In the genomic region with DNA sequence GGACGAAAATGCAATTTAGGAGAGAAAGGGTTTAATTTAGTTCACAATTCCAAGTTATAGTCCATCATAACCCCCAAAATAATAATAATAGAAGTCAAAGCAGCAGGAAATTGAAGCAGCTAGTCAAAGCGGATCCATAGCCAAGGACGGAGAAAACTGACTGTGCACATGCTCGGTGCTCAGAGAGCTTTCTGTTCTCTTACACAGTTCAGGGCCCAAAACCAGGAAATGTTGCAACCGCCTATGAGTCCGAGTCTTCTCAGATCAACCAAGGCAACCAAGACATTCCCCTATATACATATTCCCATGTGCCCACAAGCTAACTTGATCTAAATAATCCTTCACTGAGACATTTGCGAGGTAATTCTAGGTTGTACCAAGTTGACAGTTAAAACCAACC, we compare ENCODE assay signal across 17 mouse cellular contexts. TPM values are rescaled to one million over a fixed set of nuclear protein-coding genes. Genes with fewer than 3 reads are reported as not detected.
DNase-seq lines count a peak whose midpoint lies in the region; ATAC-seq lines count a peak whose summit lies in the region.
"Had no signal": no experiment of that assay in that cellular context is flagged by ENCODE, and none has a peak within 500 bp of the region (broad histone marks: within the 10 kb centered on the region; RNA-seq: fewer than 3 reads in every experiment).

No protein-coding gene starts in this region.

- peak; percentile 81 for ATAC-seq in granulocyte monocyte progenitor cell, adult 5-6 weeks (replicated peaks; ENCODE audit: poor library complexity, severe bottlenecking)
- ATAC-seq: intestine, postnatal 0 days; Patski had no signal

- DNase-seq in heart, adult 11 months = peak; percentile 96
- no peak for DNase-seq in heart, adult 8-10 months (ENCODE audit: low spot score)
- peak; percentile 14 for DNase-seq in layer of hippocampus, adult 9-11 months
- DNase-seq in layer of hippocampus, postnatal 25 days (ENCODE audit: extremely low spot score in 1 of 2, low spot score in 1 of 2) = no peak
- DNase-seq in 416B (ENCODE audit: low read depth) = peak; percentile 46
- no peak for DNase-seq in frontal cortex, postnatal 36 days (ENCODE audit: low spot score in 2 of 2)
- DNase-seq in cerebellum, adult 8-10 months = no peak
- DNase-seq: adrenal gland, postnatal 14 days; cerebellum, adult 11-12 months; cerebellum, postnatal 10 days; gastrocnemius, postnatal 14 days; kidney, postnatal 10 days; thymus, postnatal 4 days had no signal

RNA-seq across cellular contexts. Expression of a gene that starts 55.7 kb away (rescaled TPM):
- total RNA-seq in heart, adult 8-10 months (2022) = 10 to 100 TPM; 16.0 to 19.8 (median 16.5) TPM
- total RNA-seq in layer of hippocampus, postnatal 25 days (2021) = 10 to 100 TPM; 21.8 to 26.7 TPM
- total RNA-seq in granulocyte monocyte progenitor cell, adult 5-6 weeks (2014; fragmentation: Nextera tagmentation) = 6.3 and 6.9 TPM in 2 replicates
- total RNA-seq in granulocyte monocyte progenitor cell, adult 5-6 weeks (2017) = 12.9 TPM in 2 replicates
- total RNA-seq: MEL had no signal

Comparison
In these comparisons a context has a peak if more than half of its experiments do, and no peak if none do; other contexts are left out.
1. DNase-seq: peak in heart, adult 11 months (single experiment), layer of hippocampus, adult 9-11 months (single experiment) and 416B (single experiment); none in heart, adult 8-10 months (single experiment), layer of hippocampus, postnatal 25 days (0 of 2), frontal cortex, postnatal 36 days (0 of 2) and cerebellum, adult 8-10 months (single experiment).